Mouse (Mus musculus) hindbrain, embryonic 10.5 days (tissue): ENCODE measurements around the gene Cobl. TPM values are rescaled to one million over a fixed set of nuclear protein-coding genes. Genes with fewer than 3 reads are reported as not detected.

Experiments used
- DNase-seq: peaks from one replicate; pipeline ENCODE4 v3.0.0-alpha.2; 2017; ENCODE audit warnings: low spot score
- H3K27ac ChIP-seq: fragments of 300-500 bp; sonication (generic); 2 replicates; pipeline ENCODE4 v1.5.1; 2016; ENCODE audit warnings: mild to moderate bottlenecking, moderate library complexity
- H3K27me3 ChIP-seq: fragments of 300-500 bp; sonication (generic); 2 replicates; pipeline ENCODE4 v1.6.1; 2016; ENCODE audit warnings: mild to moderate bottlenecking; ENCODE audit not compliant: poor library complexity, insufficient read depth, severe bottlenecking
- H3K36me3 ChIP-seq: fragments of 300-500 bp; sonication (generic); 2 replicates; pipeline ENCODE4 v1.6.1; 2016; ENCODE audit warnings: mild to moderate bottlenecking, moderate library complexity
- H3K4me1 ChIP-seq: fragments of 300-500 bp; sonication (generic); replicated peaks from 2 replicates; pipeline ENCODE4 v1.6.1; 2016; ENCODE audit warnings: mild to moderate bottlenecking
- H3K4me3 ChIP-seq: fragments of 300-500 bp; sonication (generic); 2 replicates; pipeline ENCODE4 v1.5.1; 2016; ENCODE audit warnings: mild to moderate bottlenecking, moderate library complexity
- H3K9me3 ChIP-seq: fragments of 300-500 bp; sonication (generic); 2 replicates; pipeline ENCODE4 v1.6.1; 2016; ENCODE audit warnings: mild to moderate bottlenecking, moderate library complexity
- WGBS: fragments of 180-500 bp; shearing (Covaris S2); methylation state at CpG from one replicate; pipeline ENCODE4 v1.1.7; 2016; 5-methylcytosine and 5-hydroxymethylcytosine counted together
- polyA plus RNA-seq: library from polyadenylated mRNA; unstranded; fragments of >200 nt; fragmentation: Nextera tagmentation; extraction: Ambion mirVana; gene quantifications from 2 replicates; pipeline ENCODE4 v1.2.1, GENCODE M21; 2016

The Cobl gene
- polyA plus RNA-seq, 1 experiment from 2014 or later: 2.3 TPM

GRCm38 (mm10) chr11:12215582-12215981, 249.2 kb downstream of the Cobl start:
- Histone ChIP-seq H3K27me3 (no peaks in the 10 kb centered on the region), H3K9me3 (no peaks in the 10 kb centered on the region)
- 91% methylated on average over 1 of the region's 1 CpGs for WGBS

GRCm38 (mm10) chr11:12208574-12208973, 256.2 kb downstream of the Cobl start:
- Histone ChIP-seq H3K4me3 (no peak overlapping the region), H3K27me3 (no peaks in the 10 kb centered on the region), H3K36me3 (no peaks in the 10 kb centered on the region), H3K4me1 (no peaks in the 10 kb centered on the region), H3K27ac (no peak overlapping the region), H3K9me3 (no peaks in the 10 kb centered on the region)
- no peak for DNase-seq
- WGBS: 84% methylated on average over 2 of the region's 2 CpGs

More at GRCm38 (mm10) chr11:12215582-12215981, 249.2 kb downstream of the Cobl start:
- Histone ChIP-seq H3K4me3 (no peak overlapping the region), H3K4me1 (no peaks in the 10 kb centered on the region), H3K27ac (no peak overlapping the region), H3K36me3 (no peaks in the 10 kb centered on the region)
- DNase-seq: no peak

GRCm38 (mm10) chr11:12205201-12206161, 259.3 kb downstream of the Cobl start:
- no peaks in the 10 kb centered on the region for H3K9me3 ChIP-seq
- no peak for DNase-seq
- H3K4me1 ChIP-seq: no peaks in the 10 kb centered on the region
- no peak overlapping the region for H3K4me3 ChIP-seq
- no peaks in the 10 kb centered on the region for H3K36me3 ChIP-seq
- H3K27ac ChIP-seq: no peak overlapping the region
- 71% methylated on average over 6 of the region's 6 CpGs for WGBS
- no peaks in the 10 kb centered on the region for H3K27me3 ChIP-seq

- H3K4me1 ChIP-seq: no peaks in the 10 kb centered on the region
- no peak for DNase-seq
- H3K27me3 ChIP-seq: no peaks in the 10 kb centered on the region
- no peak overlapping the region for H3K4me3 ChIP-seq
- WGBS: 84% methylated on average over 4 of the region's 4 CpGs
- H3K27ac ChIP-seq: no peak overlapping the region
- no peaks in the 10 kb centered on the region for H3K9me3 ChIP-seq
- no peaks in the 10 kb centered on the region for H3K36me3 ChIP-seq
Measured at GRCm38 (mm10) chr11:12199441-12199840, 265.3 kb downstream of the Cobl start.

GRCm38 (mm10) chr11:12198700-12199349, 265.9 kb downstream of the Cobl start:
- Histone ChIP-seq H3K9me3 (no peaks in the 10 kb centered on the region), H3K36me3 (no peaks in the 10 kb centered on the region), H3K27me3 (no peaks in the 10 kb centered on the region), H3K27ac (no peak overlapping the region), H3K4me3 (no peak overlapping the region), H3K4me1 (no peaks in the 10 kb centered on the region)
- WGBS: 93% methylated on average over 6 of the region's 6 CpGs
- no peak for DNase-seq

- 82% methylated on average over 2 of the region's 2 CpGs for WGBS
- DNase-seq: no peak
- H3K27me3 ChIP-seq: no peaks in the 10 kb centered on the region
- no peaks in the 10 kb centered on the region for H3K36me3 ChIP-seq
- H3K4me3 ChIP-seq: no peak overlapping the region
- H3K27ac ChIP-seq: no peak overlapping the region
- no peaks in the 10 kb centered on the region for H3K4me1 ChIP-seq
- H3K9me3 ChIP-seq: no peaks in the 10 kb centered on the region
Measured at GRCm38 (mm10) chr11:12198017-12198416, 266.7 kb downstream of the Cobl start.

GRCm38 (mm10) chr11:12197542-12197941, 267.2 kb downstream of the Cobl start:
- WGBS: 88% methylated on average over 4 of the region's 4 CpGs
- no peak overlapping the region for H3K27ac ChIP-seq

GRCm38 (mm10) chr11:12195390-12195789, 269.4 kb downstream of the Cobl start:
- no peaks in the 10 kb centered on the region for H3K36me3 ChIP-seq

More at GRCm38 (mm10) chr11:12197542-12197941, 267.2 kb downstream of the Cobl start:
- H3K4me3 ChIP-seq: no peak overlapping the region
- no peaks in the 10 kb centered on the region for H3K36me3 ChIP-seq
- DNase-seq: no peak
- H3K27me3 ChIP-seq: no peaks in the 10 kb centered on the region
- no peaks in the 10 kb centered on the region for H3K4me1 ChIP-seq
- H3K9me3 ChIP-seq: no peaks in the 10 kb centered on the region

GRCm38 (mm10) chr11:12193369-12193768, 271.4 kb downstream of the Cobl start:
- no peaks in the 10 kb centered on the region for H3K4me1 ChIP-seq
- no peaks in the 10 kb centered on the region for H3K27me3 ChIP-seq
- no peak for DNase-seq
- H3K4me3 ChIP-seq: no peak overlapping the region
- WGBS: 84% methylated on average over 4 of the region's 4 CpGs
- no peak overlapping the region for H3K27ac ChIP-seq
- no peaks in the 10 kb centered on the region for H3K9me3 ChIP-seq
- no peaks in the 10 kb centered on the region for H3K36me3 ChIP-seq

More at GRCm38 (mm10) chr11:12195390-12195789, 269.4 kb downstream of the Cobl start:
- DNase-seq: no peak
- Histone ChIP-seq H3K9me3 (no peaks in the 10 kb centered on the region), H3K27ac (no peak overlapping the region), H3K4me3 (no peak overlapping the region), H3K4me1 (no peaks in the 10 kb centered on the region), H3K27me3 (no peaks in the 10 kb centered on the region)
- WGBS: 84% methylated on average over 3 of the region's 3 CpGs

GRCm38 (mm10) chr11:12191386-12191785, 273.4 kb downstream of the Cobl start:
- H3K27ac ChIP-seq: no peak overlapping the region
- DNase-seq: no peak
- WGBS: 92% methylated on average over 2 of the region's 2 CpGs
- no peaks in the 10 kb centered on the region for H3K4me1 ChIP-seq
- H3K27me3 ChIP-seq: no peaks in the 10 kb centered on the region
- no peaks in the 10 kb centered on the region for H3K9me3 ChIP-seq
- H3K36me3 ChIP-seq: no peaks in the 10 kb centered on the region
- H3K4me3 ChIP-seq: no peak overlapping the region

- H3K27me3 ChIP-seq: no peaks in the 10 kb centered on the region
- H3K27ac ChIP-seq: no peak overlapping the region
- no peaks in the 10 kb centered on the region for H3K9me3 ChIP-seq
- DNase-seq: no peak
- 69% methylated on average over 1 of the region's 1 CpGs for WGBS
- no peaks in the 10 kb centered on the region for H3K36me3 ChIP-seq
- H3K4me1 ChIP-seq: no peaks in the 10 kb centered on the region
- H3K4me3 ChIP-seq: no peak overlapping the region
Measured at GRCm38 (mm10) chr11:12190417-12190816, 274.3 kb downstream of the Cobl start.
